Mouse (Mus musculus): Measurements from ENCODE around the gene Dgat2. TPM values are rescaled to one million over a fixed set of nuclear protein-coding genes. Genes with fewer than 3 reads are reported as not detected.

The Dgat2 gene
- total RNA-seq, 2 experiments from 2014 or later = 67.5 to 72.6 TPM

- intact Hi-C loops (cut with DNase I) = no loop called here
- DNase-seq (ENCODE audit: low spot score in 2 of 2) = no peak
Observed at GRCm38 (mm10) chr7:99120082-99120481, 62.4 kb downstream of the Dgat2 start.

- intact Hi-C loops (cut with DNase I) = no loop called here
Observed at GRCm38 (mm10) chr7:99116781-99117180, 65.7 kb downstream of the Dgat2 start.

GRCm38 (mm10) chr7:99114006-99114726 lies 68.4 kb downstream of the Dgat2 start:
- intact Hi-C loops (cut with DNase I) = no loop called here

More at GRCm38 (mm10) chr7:99116781-99117180, 65.7 kb downstream of the Dgat2 start:
- no peak for DNase-seq (ENCODE audit: low spot score in 2 of 2)

GRCm38 (mm10) chr7:99107566-99107965 lies 75.0 kb downstream of the Dgat2 start:
- peak in 1 of 2 experiments; percentile 60 for DNase-seq (ENCODE audit: low spot score in 2 of 2)
- intact Hi-C loops (cut with DNase I) = loop anchor here (2.0 kb wide), 2 partner anchors 43 to 141 kb away; no protein-coding TSS in a partner anchor

More at GRCm38 (mm10) chr7:99114006-99114726, 68.4 kb downstream of the Dgat2 start:
- DNase-seq (ENCODE audit: low spot score in 2 of 2) = no peak

- intact Hi-C loops (cut with DNase I) = loop anchor here (2.0 kb wide), 2 partner anchors 44 to 142 kb away; no protein-coding TSS in a partner anchor
- DNase-seq (ENCODE audit: low spot score in 2 of 2) = no peak
Observed at GRCm38 (mm10) chr7:99106714-99107270, 75.7 kb downstream of the Dgat2 start.

Other genes starting within 250 kb of the Dgat2 start
- gene Uvrag, start 41.6 kb downstream of the Dgat2 start, total RNA-seq (2021) = 10 to 100 TPM; 50.9 to 56.3 TPM
- gene Mogat2, start 55.9 kb upstream of the Dgat2 start, total RNA-seq (2021) = not detected
- gene Map6, start 84.7 kb upstream of the Dgat2 start, total RNA-seq (2021) = 100 to 1,000 TPM; 135 to 137 TPM
- gene Serpinh1, start 170.5 kb upstream of the Dgat2 start, total RNA-seq (2021) = 10 to 100 TPM; 34.9 TPM
- gene Gdpd5, start 198.7 kb upstream of the Dgat2 start, total RNA-seq (2021) = 10 to 100 TPM; 40.0 to 46.2 TPM